Mouse (Mus musculus) activated CD4-positive, CD25-positive, alpha-beta regulatory T cell (primary cell): ENCODE data around the gene Ppargc1a. TPM values are rescaled to one million over a fixed set of nuclear protein-coding genes. Genes with fewer than 3 reads are reported as not detected.

Source experiments
- polyA plus RNA-seq, 2 experiments: library from polyadenylated mRNA; unstranded; fragments of 100-300 nt; shearing (Covaris generic); gene quantifications; one replicate each; pipeline ENCODE4 v1.2.1; 2017

The Ppargc1a gene
- polyA plus RNA-seq, result under 1 TPM; 0.02 to 0.54 TPM

GRCm38 (mm10) chr5:51567659-51568058, at the start of gene Ppargc1a:
Gene Ppargc1a (minus strand): TSS chr5:51567726.

